Mouse (Mus musculus) heart, adult 8-10 months (tissue): ENCODE data around the gene Tbc1d16. TPM values are rescaled to one million over a fixed set of nuclear protein-coding genes. Genes with fewer than 3 reads are reported as not detected.

Experiments used
- DNase-seq: peaks from one replicate; pipeline ENCODE4 v3.0.0; 2022; ENCODE audit warnings: low spot score
- total RNA-seq, 4 experiments: library from RNA; stranded (reverse); gene quantifications; 2 replicates each; pipeline ENCODE4 v1.2.4; 2022

Gene Tbc1d16
- total RNA-seq, 4 experiments from 2014 or later, result 60.3 to 72.2 (median 64.4) TPM

- DNase-seq, result no peak
These were observed 19.4 kb downstream of the Tbc1d16 start for GRCm38 (mm10) chr11:119208870-119209370.

DNA sequence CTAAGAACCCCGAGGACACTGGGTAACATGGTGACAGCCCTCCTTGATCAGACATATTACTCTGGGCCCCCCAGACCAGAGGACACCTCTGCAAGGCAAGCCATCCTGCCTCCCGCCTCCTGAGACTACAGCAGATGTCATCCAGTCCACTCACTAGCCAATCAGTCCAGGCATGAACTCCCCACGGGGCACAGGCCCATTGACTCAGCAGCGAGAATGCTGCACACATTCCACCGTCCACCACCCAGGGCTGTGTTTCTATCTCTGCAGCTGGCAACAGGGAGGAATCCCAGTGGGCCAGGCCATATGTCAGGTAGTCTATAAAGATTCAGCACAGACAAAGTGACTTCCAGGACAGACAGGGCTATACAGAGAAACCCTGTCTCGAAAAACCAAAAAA lies 20.3 kb downstream of the Tbc1d16 start:
- no peak for DNase-seq

DNA sequence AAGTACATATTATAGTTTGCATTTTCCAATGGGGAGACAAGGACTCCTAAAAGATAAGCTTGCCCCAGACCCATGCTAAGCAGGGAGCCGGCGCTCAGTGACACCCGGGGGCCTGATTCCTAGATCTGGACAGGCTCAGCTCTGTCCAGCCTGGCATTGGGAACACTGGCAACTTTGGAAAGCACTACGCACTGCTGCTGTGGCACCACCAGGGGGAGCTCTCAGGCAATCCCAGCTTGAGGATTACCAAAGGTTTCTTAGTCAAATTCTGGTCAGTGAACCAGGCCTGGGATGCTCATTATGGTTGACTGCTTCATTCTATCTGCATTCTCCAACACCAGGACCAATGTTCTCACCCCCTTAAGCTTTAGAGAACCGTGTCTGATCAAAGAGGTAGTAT lies 21.7 kb downstream of the Tbc1d16 start:
- DNase-seq, result no peak

DNA sequence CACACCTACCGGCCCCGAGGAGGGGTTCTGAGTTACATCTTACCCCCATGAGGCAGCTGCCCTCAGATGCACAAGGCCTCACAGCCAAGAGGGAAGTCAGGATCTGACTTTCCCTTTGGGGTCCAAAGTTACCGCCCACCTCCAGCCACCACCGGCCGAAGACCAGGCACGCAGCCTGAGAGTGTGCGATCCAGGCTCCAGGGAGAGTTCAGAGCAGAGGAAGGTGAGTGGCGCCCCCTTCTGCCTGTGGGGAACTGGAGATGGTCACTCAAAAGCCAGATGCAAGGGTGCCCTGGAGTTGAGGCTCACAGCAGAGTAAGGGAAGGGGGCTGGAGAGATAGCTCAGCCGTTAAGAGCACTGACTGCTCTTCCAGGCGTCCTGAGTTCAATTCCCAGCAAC lies 22.6 kb downstream of the Tbc1d16 start:
- DNase-seq, result no peak

DNA sequence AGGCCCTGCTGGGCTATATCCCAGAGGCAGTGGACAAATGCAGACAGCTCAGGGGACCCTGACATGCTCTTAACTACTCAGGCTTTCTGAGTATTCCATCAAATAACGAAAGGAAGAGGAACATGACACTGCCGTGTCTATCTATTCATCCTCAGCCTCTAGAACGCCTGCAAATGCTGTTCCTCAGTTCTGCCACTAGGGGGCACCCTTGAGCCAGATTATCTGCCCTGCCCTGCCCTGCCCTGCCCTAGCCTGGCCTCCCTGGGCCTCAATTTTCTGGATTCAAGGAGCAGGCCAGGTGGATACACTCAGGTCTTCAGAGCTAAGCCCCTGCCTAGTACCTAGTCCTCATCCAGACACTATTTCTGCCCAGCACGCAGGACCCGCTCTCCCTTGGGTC lies 24.9 kb downstream of the Tbc1d16 start:
- no peak for DNase-seq

DNA sequence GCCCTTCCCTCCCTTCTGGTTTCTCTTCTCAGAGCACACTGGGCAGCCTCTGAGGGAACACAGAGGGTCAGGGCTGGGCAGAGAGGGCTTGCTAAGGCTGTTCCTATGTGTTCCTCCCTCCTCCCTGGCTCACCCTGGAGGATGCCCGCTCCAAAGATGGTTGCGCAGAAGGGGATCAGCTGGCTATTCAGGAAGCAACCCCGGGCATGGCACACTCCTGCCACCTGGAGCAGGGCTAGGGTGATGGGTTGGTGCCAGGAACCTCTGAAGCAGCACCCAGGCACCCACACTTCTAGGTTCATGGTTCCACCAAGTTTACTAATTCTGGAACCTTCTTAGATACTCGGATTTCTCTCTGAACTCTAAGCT lies 29.1 kb downstream of the Tbc1d16 start:
- no peak for DNase-seq

DNA sequence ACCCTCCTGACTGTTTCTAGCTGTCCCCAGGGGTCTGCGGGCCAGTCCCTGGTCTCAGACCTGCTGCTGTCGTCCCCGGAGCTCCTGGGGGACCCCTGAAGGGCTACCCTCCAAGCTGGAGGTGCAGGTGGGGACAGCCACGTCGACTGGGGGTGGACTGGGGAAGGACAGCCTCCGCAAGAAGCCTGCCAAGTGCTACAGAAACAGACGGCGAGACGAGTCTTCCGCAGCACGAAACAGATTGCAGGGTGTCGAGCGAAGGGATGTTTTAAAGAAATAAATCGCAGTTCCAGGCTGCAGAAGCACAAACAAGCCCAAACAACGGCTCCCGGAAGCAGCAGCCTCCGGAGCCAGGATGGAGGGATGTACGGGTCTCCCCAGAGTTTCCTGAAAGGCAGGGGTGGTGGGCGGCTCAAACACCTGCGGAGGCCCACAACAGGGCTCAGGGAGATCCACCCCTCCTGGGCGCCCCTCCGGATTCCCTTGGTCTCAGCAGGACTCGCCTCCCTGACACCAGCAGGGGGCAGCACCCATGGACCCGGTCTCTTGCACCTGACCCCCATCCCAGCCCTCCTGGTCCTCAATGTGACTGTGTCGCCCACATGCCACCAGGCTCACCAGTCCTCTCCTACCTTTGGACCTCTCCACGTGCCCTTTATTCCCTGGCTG lies 29.6 kb downstream of the Tbc1d16 start:
- DNase-seq, result no peak

- DNase-seq, result no peak
These were observed 30.4 kb downstream of the Tbc1d16 start for GRCm38 (mm10) chr11:119197618-119198563.

DNA sequence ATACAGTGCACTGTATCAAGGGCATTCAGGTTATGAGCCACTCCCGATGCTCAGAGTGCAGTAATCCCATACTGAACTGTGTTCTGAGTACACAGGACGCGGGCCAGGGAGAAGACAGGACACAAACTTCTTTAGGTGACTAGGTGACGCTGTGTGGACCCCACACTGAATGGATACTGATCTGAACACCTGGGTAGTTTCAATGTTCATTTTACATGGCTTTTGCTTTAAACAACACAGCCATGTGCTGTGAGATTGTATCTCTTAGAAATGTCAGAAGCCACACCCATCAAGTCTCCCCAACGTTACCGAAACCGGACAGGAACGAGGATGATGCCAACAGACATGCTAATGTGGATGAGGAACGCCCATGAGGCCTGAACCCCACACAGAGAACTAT lies 35.7 kb downstream of the Tbc1d16 start:
- DNase-seq, result no peak

GRCm38 (mm10) chr11:119192176-119192575 lies 36.1 kb downstream of the Tbc1d16 start:
- no peak for DNase-seq

- DNase-seq, result no peak
These were observed 36.7 kb downstream of the Tbc1d16 start for GRCm38 (mm10) chr11:119191606-119192081.

DNA sequence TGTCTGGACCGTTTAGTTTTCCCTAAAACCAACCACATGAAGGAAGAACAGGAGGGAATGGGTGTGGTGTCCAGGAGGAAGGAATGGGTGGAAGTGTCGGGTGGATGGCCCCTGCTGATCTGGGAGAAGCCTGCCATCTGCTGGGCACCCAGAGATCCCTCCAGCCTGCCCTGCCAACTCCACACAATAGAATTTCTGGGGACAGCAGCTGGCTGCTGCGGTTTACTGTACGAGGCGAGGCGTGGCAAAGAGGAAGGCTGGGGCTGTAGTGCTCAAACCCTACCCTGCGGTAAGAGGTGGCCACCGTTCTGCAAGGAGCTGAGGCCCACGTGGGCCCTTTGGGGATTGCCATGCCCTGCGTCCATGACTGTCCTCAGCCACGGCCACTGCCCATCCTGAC lies 37.8 kb downstream of the Tbc1d16 start:
- peak; percentile 61 for DNase-seq

GRCm38 (mm10) chr11:119189319-119189718 lies 39.0 kb downstream of the Tbc1d16 start:
- DNase-seq, result no peak

DNA sequence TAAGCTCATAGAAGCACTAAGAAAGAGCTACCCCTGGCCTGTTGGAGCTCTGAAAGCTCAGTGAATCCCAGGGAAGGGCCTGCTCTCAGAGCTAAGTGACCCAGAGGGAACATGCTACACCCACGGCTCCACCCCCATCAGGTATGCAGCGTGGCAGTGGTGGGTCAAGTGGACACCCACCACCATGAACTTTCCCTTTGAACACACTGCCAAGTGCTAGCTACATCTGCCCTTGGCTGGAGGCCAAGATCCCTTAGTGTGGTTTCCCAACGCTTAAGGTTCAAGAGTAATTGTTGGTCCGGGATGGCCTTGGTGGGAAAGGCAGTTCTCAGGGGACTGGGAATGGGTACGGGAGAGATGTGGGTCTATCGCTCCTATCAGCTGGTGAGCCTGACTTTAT lies 39.9 kb downstream of the Tbc1d16 start:
- DNase-seq, result no peak

GRCm38 (mm10) chr11:119187800-119188197 lies 40.5 kb downstream of the Tbc1d16 start:
- no peak for DNase-seq

DNA sequence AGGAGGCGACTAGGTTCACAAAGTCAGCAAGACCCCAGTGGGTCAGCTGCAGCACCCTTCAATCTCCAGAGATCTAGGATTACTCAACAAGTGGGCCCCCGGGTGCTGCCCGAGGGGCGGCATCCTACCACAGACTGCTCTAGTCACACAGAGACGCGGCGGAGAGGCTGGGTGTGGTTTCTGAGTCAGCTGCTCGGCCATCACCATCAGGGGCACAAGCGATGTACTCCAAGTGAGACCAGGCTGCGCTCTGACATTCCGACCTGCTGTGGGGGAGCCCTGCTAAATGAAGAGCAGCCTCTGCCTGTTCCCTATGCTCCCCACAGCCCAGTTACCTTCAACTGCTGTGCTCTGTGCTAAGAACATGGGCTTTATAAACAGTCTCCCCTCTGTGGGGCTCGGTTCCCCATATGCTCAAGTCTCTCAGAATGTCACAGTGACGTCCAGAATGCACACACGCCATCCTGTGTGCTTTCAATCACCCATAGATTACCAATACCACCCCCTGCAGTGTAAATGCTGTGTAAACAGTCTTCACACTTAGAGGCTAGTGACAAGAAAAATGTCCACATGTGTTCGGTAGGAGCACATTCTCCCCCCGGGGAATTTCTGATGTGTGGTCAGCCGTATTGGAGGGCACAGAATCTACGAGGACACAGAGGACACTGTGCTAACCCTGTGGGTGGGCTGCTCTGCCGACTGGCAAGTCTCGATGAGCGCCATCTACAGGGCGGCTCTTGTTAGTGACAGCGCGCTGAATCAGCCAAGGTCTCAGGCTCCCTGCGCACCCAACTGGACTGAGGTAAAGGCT lies 41.1 kb downstream of the Tbc1d16 start:
- DNase-seq, result peak; percentile 17

DNA sequence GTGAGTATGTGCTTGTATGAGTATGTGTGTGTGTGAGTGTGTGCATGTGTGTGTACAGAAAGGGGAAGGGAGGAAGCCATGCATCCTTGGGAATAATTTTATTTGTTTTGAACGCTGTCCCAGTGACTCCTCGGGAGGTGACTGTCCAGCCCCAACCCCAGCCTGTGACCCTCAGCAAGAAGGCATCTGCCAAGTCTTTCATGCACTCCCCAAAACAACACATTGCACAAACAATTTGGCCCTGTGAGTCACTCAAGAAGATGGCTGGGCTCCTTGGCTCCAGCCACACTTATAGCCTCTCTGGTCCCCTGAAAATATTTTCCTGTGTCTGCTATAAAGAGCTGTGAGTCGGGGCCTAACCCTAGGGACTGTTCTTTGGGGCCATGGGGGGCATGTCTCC lies 41.9 kb downstream of the Tbc1d16 start:
- DNase-seq, result no peak

- DNase-seq, result no peak
These were observed 44.5 kb downstream of the Tbc1d16 start for GRCm38 (mm10) chr11:119183684-119184310.

- DNase-seq, result no peak
These were observed 46.4 kb downstream of the Tbc1d16 start for GRCm38 (mm10) chr11:119181861-119182395.

GRCm38 (mm10) chr11:119180824-119181582 lies 47.3 kb downstream of the Tbc1d16 start:
- DNase-seq, result no peak
